In genomic region chr14:19732097-19732496, GRCm38 (mm10) we compare ENCODE assay signal across 24 mouse cellular contexts. TPM values are rescaled to one million over a fixed set of nuclear protein-coding genes. Genes with fewer than 3 reads are reported as not detected.
"Had no signal": no experiment of that assay in that cellular context is flagged by ENCODE, and none has a peak within 500 bp of the region (broad histone marks: within the 10 kb centered on the region; RNA-seq: fewer than 3 reads in every experiment).

No protein-coding gene starts in this region.

- H3K36me3 ChIP-seq: heart, embryonic 13.5 days; heart, embryonic 15.5 days; hindbrain, embryonic 13.5 days; hindbrain, embryonic 15.5 days; limb, embryonic 10.5 days; limb, embryonic 12.5 days had no signal

- H3K27me3 ChIP-seq: heart, embryonic 13.5 days; heart, embryonic 15.5 days; hindbrain, embryonic 13.5 days; hindbrain, embryonic 15.5 days; limb, embryonic 12.5 days had no signal

- H3K4me2 ChIP-seq: heart, embryonic 11.5 days; heart, embryonic 13.5 days; heart, embryonic 15.5 days; hindbrain, embryonic 13.5 days; hindbrain, embryonic 15.5 days; limb, embryonic 12.5 days; liver, embryonic 11.5 days had no signal

- H3K9ac ChIP-seq: heart, embryonic 13.5 days; heart, embryonic 15.5 days; hindbrain, embryonic 13.5 days; hindbrain, embryonic 15.5 days; limb, embryonic 12.5 days had no signal

- H3K9me3 ChIP-seq: heart, embryonic 13.5 days; heart, embryonic 15.5 days; hindbrain, embryonic 13.5 days; hindbrain, embryonic 15.5 days; limb, embryonic 10.5 days; limb, embryonic 12.5 days had no signal

- H3K27ac ChIP-seq: heart, embryonic 13.5 days; heart, embryonic 15.5 days; hindbrain, embryonic 13.5 days; hindbrain, embryonic 15.5 days; hindbrain, postnatal 0 days; layer of hippocampus, adult 2 months; left cerebral cortex, adult 2 months; limb, embryonic 10.5 days; limb, embryonic 12.5 days had no signal

- DNase-seq: gastrocnemius, postnatal 10 days; gastrocnemius, postnatal 25 days; heart, adult 18-20 months; heart, postnatal 14 days; heart, postnatal 36 days; kidney, adult 11 months; kidney, adult 8-10 months; kidney, postnatal 10 days; kidney, postnatal 25 days; kidney, postnatal 4 days; liver had no signal

- ATAC-seq: hindbrain, postnatal 0 days; intestine, embryonic 16.5 days had no signal

- H3K4me3 ChIP-seq: heart, embryonic 13.5 days; heart, embryonic 15.5 days; hindbrain, embryonic 13.5 days; hindbrain, embryonic 15.5 days; layer of hippocampus, adult 2 months; left cerebral cortex, adult 2 months; limb, embryonic 10.5 days; limb, embryonic 12.5 days had no signal

- H3K4me1 ChIP-seq: hindbrain, embryonic 15.5 days had no signal

RNA-seq across cellular contexts. Expression of gene Nid2, which starts 19.0 kb away (rescaled TPM):
- total RNA-seq: hematopoietic stem cell, adult 5-6 weeks had no signal
